Comparison of ENCODE assay signal across 8 mouse cellular contexts in the genomic region with DNA sequence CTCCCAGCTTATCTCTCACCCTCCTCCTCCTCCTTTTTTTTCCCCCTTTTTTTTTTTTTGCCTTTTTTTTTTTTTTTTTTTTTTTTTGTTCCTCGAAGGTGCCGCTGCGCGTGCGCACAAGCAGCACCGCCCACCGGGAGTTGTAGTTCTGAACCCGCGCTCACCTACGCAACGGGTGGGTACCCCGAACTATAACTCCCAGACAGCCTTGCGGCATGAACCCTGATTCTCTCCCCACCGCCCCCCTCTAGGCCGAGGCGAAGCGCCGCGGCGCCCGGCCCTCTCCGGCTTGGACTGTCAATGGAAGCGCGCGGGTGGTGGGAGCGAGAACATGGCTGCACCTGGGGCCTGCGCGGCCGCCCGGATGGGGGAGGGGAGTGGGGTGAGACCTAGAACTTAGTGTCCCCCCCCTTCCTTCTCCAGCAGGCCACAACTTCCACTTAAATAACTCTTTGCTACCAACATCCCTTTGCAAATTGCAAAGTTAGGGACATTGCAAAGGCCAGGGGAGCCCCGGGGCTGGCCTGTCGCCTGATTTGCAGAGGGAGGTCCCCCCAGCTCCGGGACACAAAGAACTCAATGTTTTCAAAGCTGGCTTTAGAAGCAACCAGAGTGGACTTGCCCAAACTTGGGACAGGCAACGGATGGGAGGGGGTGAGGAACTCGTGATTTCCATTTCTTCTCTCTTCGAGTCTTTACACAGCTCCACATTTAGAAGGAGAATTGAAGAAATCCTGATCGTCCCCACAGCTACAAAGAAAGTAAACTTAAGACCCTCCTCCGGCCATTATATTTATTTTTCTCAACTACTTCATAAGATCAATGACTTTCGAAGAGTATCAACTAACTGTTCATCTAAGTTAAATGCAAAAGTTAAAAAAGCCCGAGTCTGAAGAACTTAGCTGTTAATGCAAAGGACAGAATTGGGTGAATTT. TPM values are rescaled to one million over a fixed set of nuclear protein-coding genes. Genes with fewer than 3 reads are reported as not detected.
A peak's percentile ranks its signal among the peaks of the same experiment; 100 is the strongest.
DNase-seq lines count a peak whose midpoint lies in the region; ATAC-seq and TF ChIP-seq lines count a peak whose summit lies in the region.

A gene (minus strand): TSS at position 73 of the 935 bp plus-strand sequence.

- peak within 1 kb of the TSS; percentile 78 for H3K4me2 ChIP-seq in lung, postnatal 0 days (replicated peaks; ENCODE audit: low read depth, low read length)

- no peak for TF ChIP-seq CTCF in lung, postnatal 0 days (IDR thresholded peaks at IDR 0.05)

- DNase-seq in MN1 (ENCODE audit: low spot score), result peak; percentile 98
- DNase-seq in cerebellum, adult 9-10 months, result peak; percentile 98
- DNase-seq in hindbrain, embryonic 10.5 days (ENCODE audit: low spot score), result peak; percentile 97
- DNase-seq in layer of hippocampus, adult 9-11 months, result peak; percentile 98
- DNase-seq in lung, postnatal 0 days (ENCODE audit: low spot score), result peak; percentile 99
- DNase-seq in ovary, postnatal 14 days (ENCODE audit: low spot score), result peak; percentile 87
- peak; percentile 94 for DNase-seq in thymus, postnatal 14 days

- peak; percentile 87 for ATAC-seq in frontal cortex, adult (ENCODE audit: low TSS enrichment)
- ATAC-seq in lung, postnatal 0 days, result peak; percentile 90

- H3K36me3 ChIP-seq in hindbrain, embryonic 10.5 days, result peaks cover 22% of the 10 kb centered on the region
- no peaks in the 10 kb centered on the region for H3K36me3 ChIP-seq in lung, postnatal 0 days (ENCODE audit: insufficient read depth, low read length)

- H3K9me3 ChIP-seq in hindbrain, embryonic 10.5 days, result no peaks in the 10 kb centered on the region
- no peaks in the 10 kb centered on the region for H3K9me3 ChIP-seq in lung, postnatal 0 days (ENCODE audit: low read length)

- peak within 1 kb of the TSS; percentile 94 for H3K9ac ChIP-seq in lung, postnatal 0 days (replicated peaks; ENCODE audit: low read depth)

- H3K27ac ChIP-seq in hindbrain, embryonic 10.5 days, result peak within 1 kb of the TSS; percentile 100
- H3K27ac ChIP-seq in lung, postnatal 0 days (ENCODE audit: low read length), result peak within 1 kb of the TSS; percentile 99

- TF ChIP-seq EP300 in lung, postnatal 0 days (IDR thresholded peaks at IDR 0.05), result peak; percentile 16; the same call in 1 of the 2 replicates

- H3K4me1 ChIP-seq in hindbrain, embryonic 10.5 days (replicated peaks), result peaks cover 47% of the 10 kb centered on the region
- peaks cover 15% of the 10 kb centered on the region; the same call in 1 of the 2 replicates for H3K4me1 ChIP-seq in lung, postnatal 0 days (ENCODE audit: insufficient read depth, low read depth, low read length)

- H3K27me3 ChIP-seq in hindbrain, embryonic 10.5 days (ENCODE audit: insufficient read depth, poor library complexity, severe bottlenecking), result no peaks in the 10 kb centered on the region
- no peaks in the 10 kb centered on the region for H3K27me3 ChIP-seq in lung, postnatal 0 days (replicated peaks; ENCODE audit: insufficient read depth, low read length)

- peak within 1 kb of the TSS; percentile 91 for H3K4me3 ChIP-seq in hindbrain, embryonic 10.5 days
- H3K4me3 ChIP-seq in lung, postnatal 0 days (ENCODE audit: low read depth, low read length), result peak within 1 kb of the TSS; percentile 94

- under 1% methylated on average over 40 of the region's 40 CpGs for WGBS in hindbrain, embryonic 10.5 days
- WGBS in lung, postnatal 0 days, result under 1% methylated on average over 33 of the region's 40 CpGs

RNA-seq across cellular contexts. Expression of the gene that starts here (rescaled TPM):
- 180 and 189 TPM in 2 replicates for polyA plus RNA-seq in hindbrain, embryonic 10.5 days (2016; fragmentation: Nextera tagmentation; extraction: Ambion mirVana)
- polyA plus RNA-seq in lung, postnatal 0 days (2015; fragmentation: Nextera tagmentation; extraction: Ambion mirVana), result 84.9 and 110 TPM in 2 replicates

Comparison
In these comparisons a context has a peak if more than half of its experiments do, and no peak if none do; other contexts are left out.
1. Peak in every context shown above with its lines: DNase-seq, ATAC-seq, H3K4me3 ChIP-seq and H3K27ac ChIP-seq.